Mouse (Mus musculus) MEL (cell line): ENCODE measurements around the gene Tnfsf15.

Source experiments
- CHD1 ChIP-seq: IDR thresholded peaks from 2 replicates; pipeline ENCODE4 v1.6.1; 2012; ENCODE audit warnings: low read depth, mild to moderate bottlenecking, inconsistent platforms, low read length, improper control_type of control experiment
- CTCF ChIP-seq, 3 experiments: IDR thresholded peaks in 2 of 3; conservative IDR thresholded peaks in 1 of 3; 2 replicates each; pipeline ENCODE4 v1.5.1; 2011 to 2012; ENCODE audit warnings: low read length in 3 of 3, low read depth in 2 of 3, mild to moderate bottlenecking in 2 of 3, improper control_type of control experiment in 1 of 3, inconsistent platforms in 1 of 3, mixed read lengths in 1 of 3, moderate library complexity in 1 of 3; ENCODE audit not compliant: control insufficient read depth in 1 of 3, insufficient read depth in 1 of 3, poor library complexity in 1 of 3, severe bottlenecking in 1 of 3
- MYC ChIP-seq: IDR thresholded peaks from 2 replicates; pipeline ENCODE4 v1.6.1; 2011; ENCODE audit warnings: low read depth, mild to moderate bottlenecking, low read length, improper control_type of control experiment, moderate library complexity
- NELFE ChIP-seq: IDR thresholded peaks from 2 replicates; pipeline ENCODE4 v1.6.1; 2011; ENCODE audit warnings: low read depth, low read length, improper control_type of control experiment
- RAD21 ChIP-seq: IDR thresholded peaks from 2 replicates; pipeline ENCODE4 v1.6.1; 2011; ENCODE audit warnings: mild to moderate bottlenecking, low read depth, low read length, improper control_type of control experiment
- RCOR1 ChIP-seq: IDR thresholded peaks from 2 replicates; pipeline ENCODE4 v1.6.1; 2012; ENCODE audit warnings: low read depth, mild to moderate bottlenecking, inconsistent platforms, low read length, improper control_type of control experiment
- USF1 ChIP-seq: IDR thresholded peaks from 2 replicates; pipeline ENCODE4 v1.6.1; 2014; ENCODE audit warnings: low read depth, mild to moderate bottlenecking, inconsistent platforms, low read length, improper control_type of control experiment, moderate library complexity

- TF ChIP-seq RAD21 = no peak
- TF ChIP-seq CTCF (IDR thresholded peaks at IDR 0.05 in 2 of 3, conservative IDR thresholded peaks at IDR 0.05 in 1 of 3; ENCODE audit: control insufficient read depth in 1 of 3, insufficient read depth in 1 of 3, low read depth in 2 of 3, low read length in 3 of 3, poor library complexity in 1 of 3, severe bottlenecking in 1 of 3) = no peak
- no peak for TF ChIP-seq CHD1
- no peak for TF ChIP-seq NELFE
- TF ChIP-seq MYC = no peak
- TF ChIP-seq USF1 = no peak
- no peak for TF ChIP-seq RCOR1
These were observed 12.7 kb upstream of the Tnfsf15 start for GRCm38 (mm10) chr4:63757527-63758154.
